Comparison of ENCODE assay signal across 10 mouse cellular contexts in genomic region chr12:100316094-100316493, GRCm38 (mm10).
DNase-seq lines count a peak whose midpoint lies in the region; ATAC-seq lines count a peak whose summit lies in the region.
"Had no signal": no experiment of that assay in that cellular context is flagged by ENCODE, and none has a peak within 500 bp of the region (broad histone marks: within the 10 kb centered on the region; RNA-seq: fewer than 3 reads in every experiment).

No protein-coding gene starts in this region.

- no peaks in the 10 kb centered on the region for H3K9me3 ChIP-seq in embryonic facial prominence, embryonic 12.5 days
- H3K9me3 ChIP-seq in embryonic facial prominence, embryonic 10.5 days = no peaks in the 10 kb centered on the region
- H3K9me3 ChIP-seq in hindbrain, embryonic 16.5 days (ENCODE audit: control insufficient read depth, low read length) = no peaks in the 10 kb centered on the region
- H3K9me3 ChIP-seq: liver, embryonic 12.5 days had no signal

- no peak overlapping the region for H3K9ac ChIP-seq in embryonic facial prominence, embryonic 12.5 days
- H3K9ac ChIP-seq in hindbrain, embryonic 16.5 days (ENCODE audit: low read depth, low read length) = 0 out of 2 replicates have a peak overlapping the region, but pooled peaks have one; percentile 9
- H3K9ac ChIP-seq: liver, embryonic 12.5 days had no signal

- no peak overlapping the region for H3K27ac ChIP-seq in embryonic facial prominence, embryonic 12.5 days
- no peak overlapping the region for H3K27ac ChIP-seq in embryonic facial prominence, embryonic 10.5 days (replicated peaks)
- H3K27ac ChIP-seq in hindbrain, embryonic 16.5 days (ENCODE audit: low read depth, low read length) = peak overlapping the region; percentile 68
- H3K27ac ChIP-seq: liver, embryonic 12.5 days had no signal

- ATAC-seq in embryonic facial prominence, embryonic 12.5 days (ENCODE audit: insufficient number of reproducible peaks, insufficient read depth, low FRiP score, low TSS enrichment) = peak; percentile 48; the same call in 1 of the 2 replicates
- peak; percentile 63 for ATAC-seq in hindbrain, embryonic 16.5 days
- ATAC-seq in erythroblast, adult 5-6 weeks (replicated peaks; ENCODE audit: low FRiP score, poor library complexity, severe bottlenecking) = no peak
- ATAC-seq: liver, embryonic 12.5 days had no signal

- DNase-seq in embryonic facial prominence, embryonic 10.5 days (ENCODE audit: low spot score) = no peak
- peak; percentile 65 for DNase-seq in right cerebral cortex, postnatal 25 days
- no peak for DNase-seq in right cerebral cortex, postnatal 14 days
- DNase-seq in urinary bladder, adult 18-20 months (ENCODE audit: low spot score in 2 of 2) = no peak
- no peak for DNase-seq in heart, postnatal 25 days (ENCODE audit: low spot score)
- DNase-seq: thymus, adult 18-20 months had no signal

- peaks cover 9% of the 10 kb centered on the region; the same call in 1 of the 2 replicates for H3K4me1 ChIP-seq in embryonic facial prominence, embryonic 12.5 days
- peaks cover 22% of the 10 kb centered on the region for H3K4me1 ChIP-seq in embryonic facial prominence, embryonic 10.5 days
- peaks cover 38% of the 10 kb centered on the region for H3K4me1 ChIP-seq in hindbrain, embryonic 16.5 days (ENCODE audit: control insufficient read depth, insufficient read depth, low read depth, low read length)
- H3K4me1 ChIP-seq: liver, embryonic 12.5 days had no signal

- no peaks in the 10 kb centered on the region for H3K27me3 ChIP-seq in embryonic facial prominence, embryonic 12.5 days
- H3K27me3 ChIP-seq in embryonic facial prominence, embryonic 10.5 days (replicated peaks; ENCODE audit: low read depth, poor library complexity, severe bottlenecking) = no peaks in the 10 kb centered on the region
- no peaks in the 10 kb centered on the region for H3K27me3 ChIP-seq in hindbrain, embryonic 16.5 days (replicated peaks; ENCODE audit: control insufficient read depth, insufficient read depth, low read length)
- H3K27me3 ChIP-seq: liver, embryonic 12.5 days had no signal

- WGBS in embryonic facial prominence, embryonic 12.5 days = 72% methylated on average over 9 of the region's 9 CpGs
- whole genome bisulfite sequencing in embryonic facial prominence, embryonic 10.5 days = 71% methylated on average over 9 of the region's 9 CpGs
- WGBS in hindbrain, embryonic 16.5 days = 35% methylated on average over 9 of the region's 9 CpGs

- H3K36me3 ChIP-seq in embryonic facial prominence, embryonic 12.5 days = 0 out of 2 replicates have a peak, but pooled peaks cover 5% of the 10 kb centered on the region
- peaks cover 27% of the 10 kb centered on the region for H3K36me3 ChIP-seq in embryonic facial prominence, embryonic 10.5 days (replicated peaks)
- peaks cover 1% of the 10 kb centered on the region; the same call in 1 of the 2 replicates for H3K36me3 ChIP-seq in hindbrain, embryonic 16.5 days (ENCODE audit: control insufficient read depth, insufficient read depth, low read length)
- H3K36me3 ChIP-seq: liver, embryonic 12.5 days had no signal

- H3K4me3 ChIP-seq in embryonic facial prominence, embryonic 12.5 days = no peak overlapping the region
- H3K4me3 ChIP-seq in embryonic facial prominence, embryonic 10.5 days = no peak overlapping the region
- H3K4me3 ChIP-seq in hindbrain, embryonic 16.5 days (ENCODE audit: low read length) = no peak overlapping the region
- H3K4me3 ChIP-seq: liver, embryonic 12.5 days had no signal

- H3K4me2 ChIP-seq in embryonic facial prominence, embryonic 12.5 days (replicated peaks) = no peak overlapping the region
- H3K4me2 ChIP-seq in hindbrain, embryonic 16.5 days (ENCODE audit: low read length) = no peak overlapping the region
- H3K4me2 ChIP-seq: liver, embryonic 12.5 days had no signal

- intact Hi-C loops in heart, postnatal 25 days (cut with DNase I) = no loop called here
